Mouse (Mus musculus): ENCODE data around the gene Nup133. TPM values are rescaled to one million over a fixed set of nuclear protein-coding genes. Genes with fewer than 3 reads are reported as not detected.

The Nup133 gene
- polyA plus RNA-seq, 1 experiment from 2014 or later = 21.1 TPM

DNA sequence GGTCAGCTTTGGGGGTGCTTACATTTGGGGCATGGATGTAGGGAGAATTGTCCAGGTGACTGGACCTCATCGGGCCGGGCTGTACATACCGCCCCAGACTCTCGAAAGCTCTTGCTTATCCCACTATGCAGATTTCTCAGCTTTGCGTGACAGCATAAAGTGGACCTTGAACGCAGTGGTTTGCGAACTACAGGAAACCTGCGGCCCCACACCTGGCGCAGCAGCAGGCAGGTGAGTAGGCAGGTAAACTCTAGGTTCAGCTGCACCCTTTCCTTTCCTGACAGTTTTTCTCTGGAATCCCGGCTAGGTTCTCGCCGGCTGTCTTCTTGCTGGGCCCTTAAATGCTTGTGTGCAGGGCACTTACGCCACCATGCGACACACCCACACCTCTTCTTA, 52.7 kb downstream of the Nup133 start:
- no peaks in the 10 kb centered on the region for H3K9me3 ChIP-seq (replicated peaks)
- peaks cover 22% of the 10 kb centered on the region for H3K4me1 ChIP-seq (replicated peaks)
- H3K27ac ChIP-seq = no peak overlapping the region
- H3K27me3 ChIP-seq = peaks cover 51% of the 10 kb centered on the region
- no peak overlapping the region for H3K4me3 ChIP-seq
- WGBS = 64% methylated on average over 13 of the region's 14 CpGs
- peaks cover 17% of the 10 kb centered on the region; the same call in 1 of the 2 replicates for H3K36me3 ChIP-seq
- no peak overlapping the region for H3K9ac ChIP-seq
- no peak overlapping the region for H3K4me2 ChIP-seq
- no peak for ATAC-seq (replicated peaks; ENCODE audit: insufficient number of reproducible peaks, insufficient read depth, low FRiP score, low read depth)

DNA sequence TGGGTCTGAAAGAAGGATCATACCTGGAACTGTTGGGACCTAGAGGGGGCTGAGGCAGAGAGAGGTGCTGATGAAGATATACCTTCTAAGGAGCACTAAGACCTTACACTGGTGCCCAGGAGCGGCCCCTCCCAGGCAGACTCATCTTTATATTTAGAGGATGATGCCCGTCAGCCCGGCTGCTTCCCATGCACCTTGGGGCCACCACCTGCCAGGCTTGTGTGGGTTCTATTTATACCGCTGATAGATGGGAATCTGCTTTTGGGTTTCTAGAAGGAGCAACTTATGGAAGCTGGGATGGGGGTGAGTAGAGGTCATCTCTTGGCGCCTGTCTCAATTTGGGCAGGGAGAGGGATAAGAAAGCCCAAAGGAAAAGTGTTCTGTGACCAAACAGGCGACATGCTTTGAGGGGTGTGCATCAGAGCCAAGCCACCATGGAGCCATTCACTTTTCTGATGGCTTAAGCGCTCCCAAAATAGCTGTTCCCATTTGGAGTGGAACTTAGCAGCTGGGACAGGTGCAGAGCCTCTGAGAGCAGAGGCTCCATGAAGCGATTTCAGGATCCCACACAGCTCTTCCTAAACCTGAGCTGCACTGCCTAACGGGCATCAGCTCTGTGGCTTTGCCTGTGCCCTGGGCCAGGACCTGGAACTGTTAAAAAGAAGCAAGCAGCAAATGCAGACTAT, 53.2 kb downstream of the Nup133 start:
- Histone ChIP-seq H3K9me3 (replicated peaks) (no peaks in the 10 kb centered on the region), H3K36me3 (peaks cover 13% of the 10 kb centered on the region; the same call in 1 of the 2 replicates), H3K9ac (no peak overlapping the region), H3K4me3 (no peak overlapping the region), H3K4me2 (no peak overlapping the region), H3K4me1 (replicated peaks) (peaks cover 22% of the 10 kb centered on the region), H3K27me3 (peaks cover 57% of the 10 kb centered on the region), H3K27ac (no peak overlapping the region)
- 56% methylated on average over 9 of the region's 9 CpGs for WGBS
- no peak for ATAC-seq (replicated peaks; ENCODE audit: insufficient number of reproducible peaks, insufficient read depth, low FRiP score, low read depth)

DNA sequence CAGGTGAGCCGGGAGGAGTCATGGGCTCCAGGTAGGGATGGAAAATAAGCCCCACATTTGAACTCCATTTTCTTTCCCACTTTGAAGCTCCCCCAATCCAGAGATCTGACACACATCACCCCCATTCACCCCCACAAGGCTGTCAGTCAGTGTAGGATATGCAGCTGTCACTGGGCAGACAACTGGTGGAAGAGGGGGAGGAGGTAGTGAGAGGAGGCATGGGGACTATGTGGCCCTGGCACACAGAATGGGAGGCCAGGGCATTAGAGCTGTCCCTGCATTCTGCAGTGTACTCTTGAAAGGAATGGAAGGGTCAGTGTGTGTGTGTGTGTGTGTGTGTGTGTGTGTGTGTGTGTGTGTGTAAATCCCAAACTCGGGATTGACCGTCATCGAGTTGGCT, 53.8 kb downstream of the Nup133 start:
- ATAC-seq (replicated peaks; ENCODE audit: insufficient number of reproducible peaks, insufficient read depth, low FRiP score, low read depth) = no peak
- H3K9ac ChIP-seq = no peak overlapping the region
- H3K4me2 ChIP-seq = no peak overlapping the region
- peaks cover 63% of the 10 kb centered on the region for H3K27me3 ChIP-seq
- H3K36me3 ChIP-seq = peaks cover 7% of the 10 kb centered on the region; the same call in 1 of the 2 replicates
- peaks cover 22% of the 10 kb centered on the region for H3K4me1 ChIP-seq (replicated peaks)
- H3K9me3 ChIP-seq (replicated peaks) = no peaks in the 10 kb centered on the region
- no peak overlapping the region for H3K4me3 ChIP-seq
- WGBS = 82% methylated on average over 3 of the region's 4 CpGs
- H3K27ac ChIP-seq = no peak overlapping the region

DNA sequence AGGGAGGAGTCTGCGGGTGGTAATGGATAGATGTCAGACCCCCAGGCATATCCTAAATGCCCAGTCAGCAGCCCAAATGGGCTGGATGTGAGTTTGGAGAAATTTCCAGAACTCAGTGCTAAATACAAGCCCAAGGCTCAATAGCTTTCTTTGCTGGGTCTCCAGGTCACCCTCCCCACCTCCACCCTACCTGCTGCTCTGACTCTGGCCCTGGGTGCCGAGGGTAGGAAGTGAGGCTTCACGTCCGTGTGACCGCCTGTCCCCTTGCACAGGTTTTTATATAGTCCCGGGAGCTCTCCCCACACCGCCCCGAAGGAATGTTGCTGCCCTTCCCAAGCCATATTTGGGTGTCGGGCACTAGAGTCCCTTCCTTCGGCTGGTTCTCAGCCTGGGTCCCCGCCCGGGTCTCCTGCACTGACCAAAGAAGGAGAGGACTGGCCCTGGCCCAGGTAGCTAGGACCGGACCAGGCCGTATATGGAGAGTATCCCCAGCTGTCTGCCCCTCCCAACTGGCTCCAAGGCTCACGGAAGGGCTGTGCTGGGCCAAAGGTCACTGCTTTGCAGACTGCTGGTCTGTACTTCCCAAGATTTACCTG, 54.5 kb downstream of the Nup133 start, which contains the start of gene Acta1:
Gene Acta1, minus strand, starts transcription at position 250 of the 596 bp plus-strand sequence.
- Histone ChIP-seq H3K27ac (no peak within 1 kb of the TSS), H3K36me3 (peaks cover 4% of the 10 kb centered on the region; the same call in 1 of the 2 replicates), H3K9me3 (replicated peaks) (no peaks in the 10 kb centered on the region), H3K4me2 (peak within 1 kb of the TSS; percentile 14; the same call in 1 of the 2 replicates), H3K4me3 (peak within 1 kb of the TSS; percentile 3; the same call in 1 of the 2 replicates), H3K27me3 (peaks cover 68% of the 10 kb centered on the region), H3K4me1 (replicated peaks) (peaks cover 22% of the 10 kb centered on the region), H3K9ac (no peak within 1 kb of the TSS)
- 15% methylated on average over 15 of the region's 15 CpGs for WGBS
- ATAC-seq (replicated peaks; ENCODE audit: insufficient number of reproducible peaks, insufficient read depth, low FRiP score, low read depth) = peak; percentile 51; the same call in 1 of the 2 replicates

DNA sequence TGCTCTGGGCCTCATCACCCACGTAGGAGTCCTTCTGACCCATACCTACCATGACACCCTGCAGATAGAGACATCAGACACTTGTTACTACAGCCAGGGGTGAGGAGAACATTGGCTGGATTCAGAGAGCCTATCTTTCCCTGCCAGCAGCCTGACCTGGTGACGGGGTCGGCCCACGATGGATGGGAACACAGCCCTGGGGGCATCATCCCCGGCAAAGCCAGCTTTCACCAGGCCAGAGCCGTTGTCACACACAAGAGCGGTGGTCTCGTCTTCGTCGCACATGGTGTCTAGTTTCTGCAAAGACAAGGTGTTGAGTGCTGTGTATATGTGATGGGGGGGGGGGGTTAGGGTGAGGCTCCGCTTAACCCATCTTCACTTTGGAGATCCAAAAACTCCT, 55.7 kb downstream of the Nup133 start:
- no peak for ATAC-seq (replicated peaks; ENCODE audit: insufficient number of reproducible peaks, insufficient read depth, low FRiP score, low read depth)
- H3K4me2 ChIP-seq = no peak overlapping the region
- H3K4me1 ChIP-seq (replicated peaks) = peaks cover 22% of the 10 kb centered on the region
- H3K27me3 ChIP-seq = peaks cover 75% of the 10 kb centered on the region
- H3K9me3 ChIP-seq (replicated peaks) = no peaks in the 10 kb centered on the region
- 72% methylated on average over 11 of the region's 11 CpGs for WGBS
- H3K4me3 ChIP-seq = no peak overlapping the region
- no peaks in the 10 kb centered on the region for H3K36me3 ChIP-seq
- H3K27ac ChIP-seq = no peak overlapping the region
- no peak overlapping the region for H3K9ac ChIP-seq

DNA sequence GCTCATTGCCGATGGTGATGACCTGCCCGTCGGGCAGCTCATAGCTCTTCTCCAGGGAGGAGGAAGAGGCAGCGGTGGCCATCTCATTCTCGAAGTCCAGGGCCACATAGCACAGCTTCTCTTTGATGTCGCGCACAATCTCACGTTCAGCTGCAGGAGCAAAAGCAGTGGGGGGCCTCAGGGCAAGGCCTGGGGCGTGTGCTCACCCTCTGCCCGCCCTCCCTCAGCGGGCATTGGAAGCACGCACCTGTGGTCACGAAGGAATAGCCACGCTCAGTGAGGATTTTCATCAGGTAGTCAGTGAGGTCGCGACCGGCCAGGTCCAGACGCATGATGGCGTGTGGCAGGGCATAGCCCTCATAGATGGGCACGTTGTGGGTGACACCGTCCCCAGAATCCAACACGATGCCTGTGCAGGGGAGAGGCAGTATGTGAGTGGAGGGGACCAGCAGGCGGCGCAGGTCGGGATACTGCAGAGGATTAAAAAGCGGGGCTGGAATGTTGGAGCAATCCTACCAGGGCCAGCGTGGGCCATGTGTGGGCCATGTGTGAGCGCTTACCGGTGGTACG, 56.4 kb downstream of the Nup133 start:
- H3K4me3 ChIP-seq = peak overlapping the region; percentile 3
- no peak overlapping the region for H3K9ac ChIP-seq
- no peak for ATAC-seq (replicated peaks; ENCODE audit: insufficient number of reproducible peaks, insufficient read depth, low FRiP score, low read depth)
- H3K27ac ChIP-seq = no peak overlapping the region
- H3K27me3 ChIP-seq = peaks cover 75% of the 10 kb centered on the region
- 0 out of 2 replicates have a peak overlapping the region, but pooled peaks have one; percentile 31 for H3K4me2 ChIP-seq
- H3K36me3 ChIP-seq = no peaks in the 10 kb centered on the region
- H3K4me1 ChIP-seq (replicated peaks) = peaks cover 22% of the 10 kb centered on the region
- no peaks in the 10 kb centered on the region for H3K9me3 ChIP-seq (replicated peaks)
- WGBS = 14% methylated on average over 30 of the region's 30 CpGs

DNA sequence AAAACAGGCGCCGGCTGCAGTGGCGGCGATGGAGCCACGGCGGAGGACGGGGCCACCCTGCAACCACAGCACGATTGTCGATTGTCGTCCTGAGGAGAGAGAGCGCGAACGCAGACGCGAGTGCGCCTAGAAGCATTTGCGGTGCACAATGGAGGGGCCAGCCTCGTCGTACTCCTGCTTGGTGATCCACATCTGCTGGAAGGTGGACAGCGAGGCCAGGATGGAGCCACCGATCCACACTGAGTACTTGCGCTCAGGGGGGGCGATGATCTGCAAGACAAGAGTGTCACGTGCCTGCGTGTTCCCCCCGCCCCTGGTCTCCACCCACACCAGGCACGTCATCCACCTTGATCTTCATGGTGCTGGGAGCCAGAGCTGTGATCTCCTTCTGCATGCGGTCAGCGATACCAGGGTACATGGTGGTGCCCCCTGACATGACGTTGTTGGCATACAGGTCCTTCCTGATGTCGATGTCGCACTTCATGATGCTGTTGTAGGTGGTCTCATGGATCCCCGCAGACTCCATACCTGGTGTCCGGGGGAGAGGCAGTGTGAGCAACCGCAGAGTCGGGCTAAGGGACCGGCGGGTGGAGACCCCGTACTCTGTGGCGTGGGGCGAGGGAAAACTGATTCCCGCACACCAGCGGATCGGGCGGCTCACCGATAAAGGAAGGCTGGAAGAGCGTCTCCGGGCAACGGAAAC, 57.0 kb downstream of the Nup133 start:
- Histone ChIP-seq H3K27me3 (peaks cover 75% of the 10 kb centered on the region), H3K4me2 (peak overlapping the region; percentile 31), H3K4me1 (replicated peaks) (peaks cover 22% of the 10 kb centered on the region), H3K9me3 (replicated peaks) (no peaks in the 10 kb centered on the region), H3K4me3 (peak overlapping the region; percentile 3), H3K36me3 (no peaks in the 10 kb centered on the region), H3K27ac (no peak overlapping the region), H3K9ac (no peak overlapping the region)
- ATAC-seq (replicated peaks; ENCODE audit: insufficient number of reproducible peaks, insufficient read depth, low FRiP score, low read depth) = no peak
- 8% methylated on average over 49 of the region's 49 CpGs for WGBS

DNA sequence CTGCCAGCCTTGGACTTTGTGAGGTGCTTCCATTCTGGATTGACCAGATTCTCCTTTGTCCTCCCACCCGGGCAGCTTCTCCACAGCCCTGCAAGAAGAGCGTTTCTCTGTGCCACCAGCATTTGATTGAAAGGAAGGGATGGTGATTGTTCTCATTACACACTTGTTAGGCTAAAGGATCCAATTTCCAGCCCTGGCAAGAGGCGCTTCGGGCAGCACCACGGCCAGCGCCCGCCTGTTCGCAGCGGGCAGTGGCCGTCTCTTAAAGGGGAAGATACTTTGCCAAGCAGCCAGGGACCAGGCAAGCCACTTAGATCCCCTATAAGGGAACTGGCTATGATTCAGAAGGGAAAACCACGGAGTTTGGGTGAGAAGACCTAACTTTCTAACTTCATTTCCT, 57.8 kb downstream of the Nup133 start:
- under 1% methylated on average over 11 of the region's 11 CpGs for WGBS
- H3K27me3 ChIP-seq = peaks cover 75% of the 10 kb centered on the region
- H3K9me3 ChIP-seq (replicated peaks) = no peaks in the 10 kb centered on the region
- H3K4me3 ChIP-seq = no peak overlapping the region
- H3K4me1 ChIP-seq (replicated peaks) = peaks cover 22% of the 10 kb centered on the region
- no peak for ATAC-seq (replicated peaks; ENCODE audit: insufficient number of reproducible peaks, insufficient read depth, low FRiP score, low read depth)
- peak overlapping the region; percentile 31; the same call in 1 of the 2 replicates for H3K4me2 ChIP-seq
- H3K9ac ChIP-seq = no peak overlapping the region
- no peaks in the 10 kb centered on the region for H3K36me3 ChIP-seq
- no peak overlapping the region for H3K27ac ChIP-seq

DNA sequence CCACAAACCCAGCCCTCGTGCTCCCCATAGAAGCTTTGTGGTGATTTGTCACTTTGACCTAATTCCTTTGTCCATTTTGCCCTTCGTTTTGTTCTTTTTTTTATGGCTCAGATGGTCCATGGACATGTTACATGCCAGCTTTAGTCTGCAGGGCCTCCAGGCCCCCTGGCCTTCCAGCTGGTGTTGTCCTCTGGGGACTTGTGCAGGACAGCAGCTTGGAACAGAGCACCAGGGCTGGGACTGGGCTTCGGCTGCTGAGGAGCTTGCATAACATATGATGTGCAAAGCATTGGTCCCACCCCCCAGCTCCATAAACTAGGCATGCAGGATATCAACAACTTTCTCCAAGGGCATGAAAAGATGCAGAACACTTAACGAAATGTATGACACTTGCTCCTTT, 59.3 kb downstream of the Nup133 start:
- H3K4me1 ChIP-seq (replicated peaks) = peaks cover 24% of the 10 kb centered on the region
- H3K9me3 ChIP-seq (replicated peaks) = no peaks in the 10 kb centered on the region
- H3K27me3 ChIP-seq = peaks cover 63% of the 10 kb centered on the region
- ATAC-seq (replicated peaks; ENCODE audit: insufficient number of reproducible peaks, insufficient read depth, low FRiP score, low read depth) = no peak
- H3K4me2 ChIP-seq = no peak overlapping the region
- no peak overlapping the region for H3K4me3 ChIP-seq
- no peak overlapping the region for H3K27ac ChIP-seq
- H3K9ac ChIP-seq = no peak overlapping the region
- 51% methylated on average over 4 of the region's 4 CpGs for WGBS
- H3K36me3 ChIP-seq = no peaks in the 10 kb centered on the region

DNA sequence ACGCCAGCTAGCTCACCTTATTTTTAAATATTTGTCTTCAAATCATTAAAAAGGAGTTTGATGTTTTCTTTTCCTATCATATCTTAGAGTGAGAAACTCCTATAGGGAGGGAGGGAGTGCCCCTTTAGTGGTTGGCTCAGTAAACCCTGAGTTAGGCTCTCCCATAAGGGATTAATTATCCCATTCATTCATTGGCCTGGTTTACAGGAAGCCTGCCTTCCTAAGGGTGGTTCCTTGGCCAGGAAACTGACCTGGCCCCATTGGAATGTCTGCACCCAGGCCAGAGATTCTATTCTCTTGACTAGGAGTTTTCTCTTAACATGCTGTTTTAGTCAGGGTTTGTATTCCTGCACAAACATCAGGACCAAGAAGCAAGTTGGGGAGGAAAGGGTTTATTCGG, 61.1 kb downstream of the Nup133 start:
- H3K4me2 ChIP-seq = no peak overlapping the region
- 71% methylated on average over 2 of the region's 2 CpGs for WGBS
- no peaks in the 10 kb centered on the region for H3K9me3 ChIP-seq (replicated peaks)
- no peak for ATAC-seq (replicated peaks; ENCODE audit: insufficient number of reproducible peaks, insufficient read depth, low FRiP score, low read depth)
- H3K36me3 ChIP-seq = no peaks in the 10 kb centered on the region
- H3K4me3 ChIP-seq = no peak overlapping the region
- peaks cover 48% of the 10 kb centered on the region for H3K27me3 ChIP-seq
- H3K9ac ChIP-seq = no peak overlapping the region
- H3K4me1 ChIP-seq (replicated peaks) = peaks cover 27% of the 10 kb centered on the region
- no peak overlapping the region for H3K27ac ChIP-seq

DNA sequence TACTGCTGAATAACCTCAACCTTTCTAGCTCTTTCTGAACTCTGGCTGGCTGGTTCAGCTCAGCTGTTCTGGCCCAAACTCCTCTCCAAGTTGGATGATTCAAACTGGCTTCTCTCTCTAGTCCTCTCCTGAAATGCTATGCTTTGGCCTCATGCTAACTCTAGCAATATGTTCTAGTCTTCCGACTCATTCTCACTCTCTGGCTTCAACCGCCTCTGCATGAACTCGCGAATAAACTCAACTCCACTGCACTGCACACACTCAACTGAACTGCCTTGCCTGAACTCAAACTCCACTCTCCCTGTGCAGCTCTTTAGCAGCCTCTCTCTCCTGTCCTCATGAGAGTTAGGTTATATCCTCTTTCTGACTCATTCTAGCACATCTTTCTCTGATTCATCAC, 61.9 kb downstream of the Nup133 start:
- H3K27ac ChIP-seq = no peak overlapping the region
- no peak overlapping the region for H3K9ac ChIP-seq
- WGBS = 88% methylated on average over 4 of the region's 4 CpGs
- no peak overlapping the region for H3K4me3 ChIP-seq
- H3K9me3 ChIP-seq (replicated peaks) = no peaks in the 10 kb centered on the region
- no peak overlapping the region for H3K4me2 ChIP-seq
- H3K4me1 ChIP-seq (replicated peaks) = peaks cover 23% of the 10 kb centered on the region
- H3K27me3 ChIP-seq = peaks cover 40% of the 10 kb centered on the region
- no peak for ATAC-seq (replicated peaks; ENCODE audit: insufficient number of reproducible peaks, insufficient read depth, low FRiP score, low read depth)
- no peaks in the 10 kb centered on the region for H3K36me3 ChIP-seq
